Mouse (Mus musculus) embryonic facial prominence, embryonic 15.5 days (tissue): ENCODE measurements around the gene Itgad. TPM values are rescaled to one million over a fixed set of nuclear protein-coding genes. Genes with fewer than 3 reads are reported as not detected.

Experiments used
- ATAC-seq: fragments of 200-750 bp; cut with Nextera tagmentation; 2 replicates; pipeline ENCODE4 v1.8.0; 2017; ENCODE audit warnings: low read depth, moderate TSS enrichment; ENCODE audit not compliant: insufficient number of reproducible peaks, low FRiP score, low TSS enrichment
- H3K27ac ChIP-seq: fragments of 300-500 bp; sonication (generic); replicated peaks from 2 replicates; pipeline ENCODE4 v1.5.1; 2015; ENCODE audit warnings: mild to moderate bottlenecking, inconsistent platforms
- H3K27me3 ChIP-seq: fragments of 300-500 bp; sonication (generic); 2 replicates; pipeline ENCODE4 v1.6.1; 2015; ENCODE audit warnings: inconsistent platforms
- H3K36me3 ChIP-seq: fragments of 300-500 bp; sonication (generic); 2 replicates; pipeline ENCODE4 v1.6.1; 2015; ENCODE audit warnings: mild to moderate bottlenecking, inconsistent platforms
- H3K4me1 ChIP-seq: fragments of 300-500 bp; sonication (generic); 2 replicates; pipeline ENCODE4 v1.6.1; 2015; ENCODE audit warnings: inconsistent platforms
- H3K4me2 ChIP-seq: fragments of 300-500 bp; sonication (generic); replicated peaks from 2 replicates; pipeline ENCODE4 v1.6.1; 2015; ENCODE audit warnings: mild to moderate bottlenecking, inconsistent platforms
- H3K4me3 ChIP-seq: fragments of 300-500 bp; sonication (generic); replicated peaks from 2 replicates; pipeline ENCODE4 v1.5.1; 2015; ENCODE audit warnings: mild to moderate bottlenecking, inconsistent platforms
- H3K9ac ChIP-seq: fragments of 300-500 bp; sonication (generic); 2 replicates; pipeline ENCODE4 v1.6.1; 2015; ENCODE audit warnings: inconsistent platforms
- H3K9me3 ChIP-seq: fragments of 300-500 bp; sonication (generic); replicated peaks from 2 replicates; pipeline ENCODE4 v1.6.1; 2016; ENCODE audit warnings: inconsistent platforms
- WGBS: fragments of 180-500 bp; shearing (Covaris S2); methylation state at CpG from one replicate; pipeline ENCODE4 v1.1.7; 2015; 5-methylcytosine and 5-hydroxymethylcytosine counted together
- polyA plus RNA-seq: library from polyadenylated mRNA; unstranded; fragments of >200 nt; fragmentation: Nextera tagmentation; extraction: Ambion mirVana; gene quantifications from 2 replicates; pipeline ENCODE4 v1.2.1, GENCODE M21; 2015

Itgad gene
- polyA plus RNA-seq, 1 experiment from 2014 or later: not detected

DNA sequence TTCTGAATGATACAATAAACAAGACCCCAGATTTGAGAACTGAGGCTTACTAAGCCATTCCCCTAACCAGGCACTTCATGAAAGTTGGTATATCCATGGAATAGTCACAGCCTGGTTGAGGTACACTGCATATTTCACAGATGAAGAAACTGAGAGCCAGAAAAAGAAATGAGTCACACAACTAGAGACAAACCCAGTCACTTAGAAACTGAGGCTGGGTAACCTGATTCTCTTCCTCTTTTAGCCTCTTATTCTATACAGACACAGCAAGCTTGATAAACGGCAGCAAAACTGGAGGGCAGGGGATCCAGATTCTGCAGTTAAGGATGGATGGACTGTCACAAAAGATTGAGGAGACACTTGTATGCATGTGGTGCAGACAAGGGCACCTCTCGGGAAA is 80.6 kb downstream of the Itgad start:
- H3K9ac ChIP-seq: no peak overlapping the region
- H3K27ac ChIP-seq: no peak overlapping the region
- H3K4me3 ChIP-seq: no peak overlapping the region
- ATAC-seq: no peak
- H3K9me3 ChIP-seq: no peaks in the 10 kb centered on the region
- H3K4me2 ChIP-seq: no peak overlapping the region
- WGBS: 85% methylated on average over 2 of the region's 2 CpGs
- no peaks in the 10 kb centered on the region for H3K27me3 ChIP-seq
- peaks cover 17% of the 10 kb centered on the region for H3K4me1 ChIP-seq
- peaks cover 2% of the 10 kb centered on the region for H3K36me3 ChIP-seq

DNA sequence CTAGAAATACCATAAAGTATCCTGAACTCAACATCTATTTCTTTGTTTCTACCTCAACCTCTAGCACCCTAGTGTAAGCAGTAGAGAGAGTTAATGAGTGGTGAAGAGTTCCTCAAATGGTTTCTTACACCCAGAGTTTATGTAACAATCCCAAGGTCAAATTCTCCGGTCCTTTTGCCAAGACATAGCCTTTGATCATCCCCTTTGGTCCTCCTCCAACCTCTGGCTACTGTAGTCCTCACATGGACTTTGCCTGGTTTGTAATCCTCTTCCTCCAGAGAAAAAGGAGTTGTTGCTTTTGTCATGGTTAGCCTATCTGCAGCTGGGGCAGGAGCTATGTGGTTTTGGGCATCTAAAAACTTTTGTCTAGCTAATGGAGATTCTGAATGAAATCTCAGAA is 81.3 kb downstream of the Itgad start:
- Histone ChIP-seq H3K36me3 (peaks cover 9% of the 10 kb centered on the region), H3K9ac (no peak overlapping the region), H3K27ac (no peak overlapping the region), H3K27me3 (no peaks in the 10 kb centered on the region), H3K4me1 (peaks cover 17% of the 10 kb centered on the region), H3K9me3 (no peaks in the 10 kb centered on the region), H3K4me2 (no peak overlapping the region), H3K4me3 (no peak overlapping the region)
- WGBS: 87% methylated on average over 1 of the region's 1 CpGs
- no peak for ATAC-seq

GRCm38 (mm10) chr7:128236426-128236825 is 82.2 kb downstream of the Itgad start:
- H3K27me3 ChIP-seq: no peaks in the 10 kb centered on the region
- 93% methylated on average over 13 of the region's 13 CpGs for WGBS
- H3K4me2 ChIP-seq: no peak overlapping the region
- H3K4me1 ChIP-seq: peaks cover 17% of the 10 kb centered on the region
- ATAC-seq: no peak
- H3K9ac ChIP-seq: no peak overlapping the region
- no peak overlapping the region for H3K4me3 ChIP-seq
- H3K9me3 ChIP-seq: no peaks in the 10 kb centered on the region
- no peak overlapping the region for H3K27ac ChIP-seq
- H3K36me3 ChIP-seq: peaks cover 19% of the 10 kb centered on the region

GRCm38 (mm10) chr7:128236856-128237592 is 82.8 kb downstream of the Itgad start, which contains the start of gene Armc5:
Armc5 (plus strand) TSS chr7:128237342.
- Histone ChIP-seq H3K9me3 (no peaks in the 10 kb centered on the region), H3K4me1 (peaks cover 17% of the 10 kb centered on the region), H3K27ac (peak within 1 kb of the TSS; percentile 99), H3K4me2 (peak within 1 kb of the TSS; percentile 59), H3K27me3 (no peaks in the 10 kb centered on the region), H3K9ac (peak within 1 kb of the TSS; percentile 75), H3K36me3 (peaks cover 24% of the 10 kb centered on the region), H3K4me3 (peak within 1 kb of the TSS; percentile 82)
- ATAC-seq: peak; percentile 17; the same call in 1 of the 2 replicates
- WGBS: 23% methylated on average over 37 of the region's 37 CpGs

DNA sequence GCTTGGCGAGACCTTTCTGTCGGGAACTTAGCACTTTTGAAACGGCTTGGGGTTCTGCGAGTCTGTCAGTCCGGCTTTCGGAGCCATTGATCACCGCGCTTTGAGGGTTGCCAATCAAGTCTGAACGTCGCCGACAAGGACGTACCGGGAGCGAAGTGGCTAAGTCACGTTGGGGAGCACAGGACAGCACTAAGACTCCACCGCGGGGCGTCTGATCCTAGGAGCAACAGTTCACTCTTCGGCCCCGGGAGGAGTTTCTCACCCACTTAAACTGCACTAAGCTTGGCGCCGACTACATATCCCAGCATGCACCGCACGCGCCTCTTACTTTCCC is 83.4 kb downstream of the Itgad start:
- Histone ChIP-seq H3K9ac (peak overlapping the region; percentile 49), H3K4me3 (peak overlapping the region; percentile 82), H3K4me2 (peak overlapping the region; percentile 59), H3K9me3 (no peaks in the 10 kb centered on the region), H3K27ac (peak overlapping the region; percentile 99), H3K27me3 (no peaks in the 10 kb centered on the region), H3K36me3 (peaks cover 29% of the 10 kb centered on the region), H3K4me1 (peaks cover 17% of the 10 kb centered on the region)
- WGBS: under 1% methylated on average over 25 of the region's 25 CpGs
- ATAC-seq: no peak

DNA sequence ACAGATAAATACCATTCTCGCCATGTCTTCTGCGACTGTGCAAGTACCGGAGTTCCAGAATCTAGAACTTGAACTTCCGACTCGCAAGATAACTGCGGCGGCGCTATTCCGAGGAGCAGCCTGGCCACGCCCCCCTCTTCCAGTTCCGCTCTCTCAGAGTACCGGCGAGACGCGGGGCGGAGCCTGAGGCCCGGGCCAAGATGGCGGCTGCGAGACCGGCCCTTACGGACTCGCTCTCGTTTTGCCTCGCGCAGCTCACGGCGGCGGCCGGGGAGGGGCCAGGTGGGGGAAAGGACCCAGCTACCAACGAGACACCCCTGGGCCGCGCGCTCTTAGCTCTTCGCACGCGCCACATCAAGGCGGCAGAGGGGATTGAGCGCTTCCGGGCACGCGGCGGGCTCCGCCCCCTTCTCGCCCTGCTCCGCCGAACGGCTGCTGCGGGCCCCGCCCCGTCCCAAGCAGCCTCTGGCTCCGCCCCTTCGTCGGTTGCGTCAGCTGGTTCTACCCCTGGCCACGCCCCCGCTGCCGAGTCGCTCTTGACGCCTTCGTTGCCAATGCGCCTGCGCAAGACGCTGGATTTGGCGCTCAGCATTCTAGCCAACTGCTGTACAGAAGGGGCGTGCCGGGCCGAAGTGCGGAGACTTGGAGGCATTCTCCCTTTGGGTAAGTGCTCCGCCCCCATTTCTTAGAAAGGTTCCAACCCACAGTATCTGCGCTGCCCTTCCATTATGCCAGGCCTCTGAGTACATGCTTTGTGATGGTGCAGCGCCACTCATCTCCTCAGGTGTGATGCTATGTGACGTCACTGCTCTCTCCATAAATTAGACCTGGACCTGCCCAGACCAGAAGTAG is 84.0 kb downstream of the Itgad start, which contains the start of gene 9130023H24Rik:
Gene 9130023H24Rik, minus strand, starts transcription at position 105 of the 852 bp plus-strand sequence.
- H3K4me3 ChIP-seq: peak within 1 kb of the TSS; percentile 82
- ATAC-seq: peak; percentile 90
- no peaks in the 10 kb centered on the region for H3K27me3 ChIP-seq
- peak within 1 kb of the TSS; percentile 99 for H3K27ac ChIP-seq
- peaks cover 17% of the 10 kb centered on the region for H3K4me1 ChIP-seq
- peak within 1 kb of the TSS; percentile 75 for H3K9ac ChIP-seq
- H3K9me3 ChIP-seq: no peaks in the 10 kb centered on the region
- under 1% methylated on average over 72 of the region's 72 CpGs for WGBS
- peaks cover 35% of the 10 kb centered on the region for H3K36me3 ChIP-seq
- peak within 1 kb of the TSS; percentile 69 for H3K4me2 ChIP-seq

DNA sequence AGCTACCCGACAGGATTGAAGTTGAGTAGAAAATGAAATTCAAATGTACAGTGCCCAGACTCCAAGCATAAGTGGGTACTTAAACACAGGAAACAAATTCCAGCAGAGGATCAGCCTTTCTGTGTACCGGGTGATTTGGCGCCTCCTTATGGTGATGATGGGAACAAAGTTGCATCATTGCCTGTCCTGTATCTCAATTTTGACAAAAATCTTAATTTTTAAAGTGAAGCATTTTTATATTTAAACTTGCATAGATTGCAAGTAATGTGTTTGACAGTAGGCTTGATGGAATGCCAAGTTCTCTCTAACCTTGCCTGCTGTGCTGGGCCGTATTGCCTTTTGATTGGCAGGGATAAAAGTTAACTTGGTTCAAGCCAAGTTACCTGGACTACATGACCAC is 84.8 kb downstream of the Itgad start:
- Histone ChIP-seq H3K4me2 (peak overlapping the region; percentile 69), H3K27ac (peak overlapping the region; percentile 83), H3K9ac (no peak overlapping the region; the same call in 1 of the 2 replicates), H3K4me1 (peaks cover 17% of the 10 kb centered on the region), H3K9me3 (no peaks in the 10 kb centered on the region), H3K27me3 (no peaks in the 10 kb centered on the region), H3K36me3 (peaks cover 38% of the 10 kb centered on the region), H3K4me3 (peak overlapping the region; percentile 82)
- WGBS: 18% methylated on average over 4 of the region's 4 CpGs
- ATAC-seq: no peak

DNA sequence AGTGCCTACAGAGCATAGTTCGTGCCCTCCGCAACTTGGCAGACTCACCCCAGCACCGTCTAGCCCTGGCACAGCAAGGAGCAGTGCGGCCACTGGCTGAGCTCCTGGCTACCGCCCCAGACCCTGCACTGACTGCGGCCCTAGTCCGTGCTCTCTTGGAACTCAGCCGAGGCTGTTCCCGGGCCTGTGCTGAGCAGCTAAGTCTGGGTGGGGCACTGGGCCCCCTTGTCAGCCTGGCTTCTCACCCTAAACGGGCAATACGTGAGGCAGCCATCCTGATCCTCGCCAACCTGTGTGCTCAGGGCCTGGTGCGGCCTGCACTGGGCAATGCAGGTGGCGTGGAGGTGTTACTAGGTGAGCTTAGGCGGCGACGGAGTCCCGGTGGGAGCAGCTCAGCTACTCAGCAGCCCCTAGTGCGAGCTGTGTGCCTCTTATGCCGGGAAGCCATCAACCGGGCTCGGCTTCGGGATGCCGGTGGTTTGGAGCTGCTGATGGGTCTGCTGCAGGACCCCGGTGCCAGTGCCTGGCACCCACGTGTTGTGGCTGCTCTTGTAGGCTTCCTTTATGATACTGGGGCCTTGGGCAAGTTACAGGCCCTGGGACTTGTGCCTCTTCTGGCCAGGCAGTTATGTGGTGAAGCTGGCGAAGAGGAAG is 86.1 kb downstream of the Itgad start:
- no peak for ATAC-seq
- Histone ChIP-seq H3K9me3 (no peaks in the 10 kb centered on the region), H3K4me1 (peaks cover 18% of the 10 kb centered on the region), H3K36me3 (peaks cover 51% of the 10 kb centered on the region), H3K4me2 (no peak overlapping the region), H3K9ac (no peak overlapping the region), H3K27ac (no peak overlapping the region), H3K4me3 (no peak overlapping the region), H3K27me3 (no peaks in the 10 kb centered on the region)
- WGBS: 93% methylated on average over 27 of the region's 27 CpGs

GRCm38 (mm10) chr7:128242331-128242730 is 88.2 kb downstream of the Itgad start:
- peaks cover 51% of the 10 kb centered on the region for H3K36me3 ChIP-seq
- H3K27ac ChIP-seq: no peak overlapping the region
- WGBS: 94% methylated on average over 16 of the region's 16 CpGs
- H3K9me3 ChIP-seq: no peaks in the 10 kb centered on the region
- no peak for ATAC-seq
- H3K27me3 ChIP-seq: no peaks in the 10 kb centered on the region
- H3K4me2 ChIP-seq: no peak overlapping the region
- H3K9ac ChIP-seq: no peak overlapping the region
- H3K4me3 ChIP-seq: no peak overlapping the region
- peaks cover 25% of the 10 kb centered on the region for H3K4me1 ChIP-seq

DNA sequence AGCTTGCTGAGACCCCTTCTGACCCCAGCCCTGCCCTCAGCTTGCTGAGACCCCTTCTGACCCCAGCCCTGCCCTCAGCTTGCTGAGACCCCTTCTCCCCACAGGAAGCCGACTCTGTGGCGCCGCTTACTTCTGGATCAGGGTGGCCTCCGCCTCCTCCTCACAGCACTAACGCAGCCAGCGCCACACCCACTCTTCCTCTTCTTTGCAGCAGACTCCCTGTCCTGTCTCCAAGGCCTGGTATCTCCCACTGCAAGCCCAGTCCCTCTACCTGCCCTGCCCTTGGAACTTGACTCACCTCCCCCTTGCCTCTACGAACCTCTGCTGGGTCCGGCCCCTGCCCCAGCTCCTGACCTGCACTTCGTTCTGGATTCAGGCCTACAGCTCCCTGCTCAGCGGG is 89.7 kb downstream of the Itgad start:
- no peak overlapping the region for H3K9ac ChIP-seq
- ATAC-seq: no peak
- no peak overlapping the region for H3K4me3 ChIP-seq
- peaks cover 51% of the 10 kb centered on the region for H3K36me3 ChIP-seq
- no peaks in the 10 kb centered on the region for H3K9me3 ChIP-seq
- H3K4me2 ChIP-seq: no peak overlapping the region
- WGBS: 53% methylated on average over 10 of the region's 10 CpGs
- H3K27ac ChIP-seq: no peak overlapping the region
- H3K4me1 ChIP-seq: peaks cover 35% of the 10 kb centered on the region
- no peaks in the 10 kb centered on the region for H3K27me3 ChIP-seq

DNA sequence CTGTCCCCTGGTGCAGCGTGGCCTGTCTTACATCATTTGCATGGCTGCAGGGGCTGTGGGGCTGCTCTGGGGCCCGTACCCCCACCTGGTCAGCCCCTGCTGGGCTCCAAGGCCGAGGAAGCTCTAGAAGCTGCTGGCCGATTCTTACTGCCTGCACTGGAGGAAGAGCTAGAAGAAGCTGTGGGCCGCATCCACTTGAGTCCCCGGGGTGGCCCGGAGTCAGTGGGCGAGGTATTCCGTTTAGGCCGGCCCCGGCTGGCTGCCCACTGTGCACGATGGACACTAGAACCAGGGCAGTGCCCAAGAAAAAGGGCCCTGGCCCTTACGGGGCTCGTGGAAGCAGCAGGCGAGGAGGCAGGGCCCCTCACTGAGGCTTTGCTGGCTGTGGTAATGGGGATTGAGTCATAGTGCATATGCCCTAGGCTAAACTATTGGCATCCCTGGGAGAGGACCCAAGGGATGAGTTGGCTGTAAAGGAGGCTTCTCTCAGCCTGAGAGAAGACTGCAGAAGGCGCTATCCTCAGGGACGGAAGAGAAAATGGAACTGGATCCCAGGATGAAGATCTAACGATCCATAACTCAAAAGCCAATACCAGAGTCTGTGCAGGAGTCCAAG is 90.3 kb downstream of the Itgad start:
- H3K27me3 ChIP-seq: no peaks in the 10 kb centered on the region
- H3K4me3 ChIP-seq: no peak overlapping the region
- H3K9ac ChIP-seq: no peak overlapping the region
- peaks cover 29% of the 10 kb centered on the region for H3K4me1 ChIP-seq
- WGBS: 85% methylated on average over 18 of the region's 18 CpGs
- H3K4me2 ChIP-seq: no peak overlapping the region
- H3K27ac ChIP-seq: no peak overlapping the region
- ATAC-seq: no peak
- H3K9me3 ChIP-seq: no peaks in the 10 kb centered on the region
- H3K36me3 ChIP-seq: peaks cover 56% of the 10 kb centered on the region
